46 mouse cellular contexts compared by ENCODE assay signal in genomic region chr14:51259741-51260140, GRCm38 (mm10). TPM values are rescaled to one million over a fixed set of nuclear protein-coding genes. Genes with fewer than 3 reads are reported as not detected.
"Had no signal": no experiment of that assay in that cellular context is flagged by ENCODE, and none has a peak within 500 bp of the region (broad histone marks: within the 10 kb centered on the region; RNA-seq: fewer than 3 reads in every experiment).

No protein-coding gene starts in this region.

- H3K9ac ChIP-seq: limb, embryonic 12.5 days; limb, embryonic 13.5 days; limb, embryonic 15.5 days; liver, embryonic 12.5 days; liver, embryonic 13.5 days; liver, embryonic 14.5 days; liver, embryonic 15.5 days; liver, postnatal 0 days; lung, embryonic 14.5 days; lung, embryonic 15.5 days; midbrain, embryonic 12.5 days; midbrain, embryonic 13.5 days; neural tube, embryonic 12.5 days had no signal

- H3K27ac ChIP-seq: limb, embryonic 10.5 days; limb, embryonic 12.5 days; limb, embryonic 13.5 days; limb, embryonic 15.5 days; liver, embryonic 12.5 days; liver, embryonic 13.5 days; liver, embryonic 14.5 days; liver, embryonic 15.5 days; lung, embryonic 15.5 days; macrophage; midbrain, embryonic 10.5 days; midbrain, embryonic 12.5 days; midbrain, embryonic 13.5 days; neural tube, embryonic 12.5 days had no signal

- DNase-seq: left cerebral cortex, postnatal 4 days; liver; liver, embryonic 13.5 days; liver, postnatal 0 days; lung, adult 18-20 months; lung, adult 2 months; lung, embryonic 14.5 days; lung, postnatal 10 days; lung, postnatal 14 days; lung, postnatal 36 days; lung, postnatal 4 days; midbrain, embryonic 14.5 days had no signal

- H3K4me3 ChIP-seq: limb, embryonic 10.5 days; limb, embryonic 12.5 days; limb, embryonic 13.5 days; limb, embryonic 15.5 days; liver, embryonic 12.5 days; liver, embryonic 13.5 days; liver, embryonic 15.5 days; lung, embryonic 15.5 days; megakaryocyte, embryonic 14.5 days; midbrain, embryonic 10.5 days; midbrain, embryonic 12.5 days; midbrain, embryonic 13.5 days; myocyte; neural tube, embryonic 12.5 days had no signal

- ATAC-seq: liver, embryonic 12.5 days; liver, postnatal 0 days; lung, postnatal 0 days; midbrain, embryonic 13.5 days; midbrain, embryonic 16.5 days had no signal

- H3K4me2 ChIP-seq: limb, embryonic 12.5 days; limb, embryonic 13.5 days; limb, embryonic 15.5 days; liver, embryonic 11.5 days; liver, embryonic 12.5 days; liver, embryonic 13.5 days; liver, embryonic 15.5 days; lung, embryonic 14.5 days; lung, embryonic 15.5 days; midbrain, embryonic 11.5 days; midbrain, embryonic 12.5 days; midbrain, embryonic 13.5 days; neural tube, embryonic 12.5 days had no signal

- H3K36me3 ChIP-seq: limb, embryonic 10.5 days; limb, embryonic 12.5 days; limb, embryonic 13.5 days; limb, embryonic 15.5 days; liver, embryonic 12.5 days; liver, embryonic 13.5 days; liver, embryonic 15.5 days; lung, embryonic 15.5 days; midbrain, embryonic 10.5 days; midbrain, embryonic 12.5 days; midbrain, embryonic 13.5 days; neural tube, embryonic 12.5 days had no signal

- H3K27me3 ChIP-seq: limb, embryonic 12.5 days; limb, embryonic 13.5 days; limb, embryonic 15.5 days; liver, embryonic 12.5 days; liver, embryonic 13.5 days; liver, embryonic 15.5 days; lung, embryonic 15.5 days; megakaryocyte, embryonic 14.5 days; midbrain, embryonic 12.5 days; midbrain, embryonic 13.5 days; neural tube, embryonic 12.5 days had no signal

- H3K4me1 ChIP-seq: limb, embryonic 10.5 days; limb, embryonic 12.5 days; limb, embryonic 13.5 days; limb, embryonic 15.5 days; liver, embryonic 12.5 days; liver, embryonic 13.5 days; liver, embryonic 15.5 days; lung, embryonic 15.5 days; megakaryocyte, embryonic 14.5 days; midbrain, embryonic 10.5 days; midbrain, embryonic 12.5 days; midbrain, embryonic 13.5 days; neural tube, embryonic 12.5 days had no signal

- H3K9me3 ChIP-seq: limb, embryonic 10.5 days; limb, embryonic 12.5 days; limb, embryonic 13.5 days; limb, embryonic 15.5 days; liver, embryonic 12.5 days; liver, embryonic 13.5 days; liver, embryonic 15.5 days; lung, embryonic 15.5 days; megakaryocyte, embryonic 14.5 days; midbrain, embryonic 10.5 days; midbrain, embryonic 12.5 days; midbrain, embryonic 13.5 days; neural tube, embryonic 12.5 days had no signal

RNA-seq across cellular contexts. Expression of gene Rnase2a, which starts 3.8 kb away (rescaled TPM):
- total RNA-seq: left cerebral cortex, postnatal 10 days; left cerebral cortex, postnatal 14 days; left cerebral cortex, postnatal 25 days; left cerebral cortex, postnatal 36 days; left cerebral cortex, postnatal 4 days; liver, adult 2 months; megakaryocyte progenitor cell, adult 5-6 weeks; megakaryocyte-erythroid progenitor cell, adult 5-6 weeks; midbrain, postnatal 0 days; monocyte, adult 5-6 weeks had no signal
- polyA plus RNA-seq: limb, embryonic 10.5 days; limb, embryonic 11.5 days; limb, embryonic 12.5 days; limb, embryonic 13.5 days; limb, embryonic 14.5 days; limb, embryonic 15.5 days; liver, adult 2 months; liver, embryonic 11.5 days; liver, embryonic 12.5 days; liver, embryonic 13.5 days; liver, embryonic 14.5 days; liver, embryonic 15.5 days; liver, embryonic 16.5 days; liver, postnatal 0 days; lung, adult 2 months; lung, embryonic 14.5 days; lung, embryonic 15.5 days; lung, embryonic 16.5 days; lung, postnatal 0 days; macrophage; midbrain, embryonic 10.5 days; midbrain, embryonic 11.5 days; midbrain, embryonic 12.5 days; midbrain, embryonic 13.5 days; midbrain, embryonic 14.5 days; midbrain, embryonic 16.5 days; midbrain, postnatal 0 days; neural tube, embryonic 11.5 days; neural tube, embryonic 12.5 days had no signal

RNA-seq across cellular contexts. Expression of gene Ear14, which starts 56.5 kb away (rescaled TPM):
- total RNA-seq: left cerebral cortex, postnatal 10 days; left cerebral cortex, postnatal 14 days; left cerebral cortex, postnatal 25 days; left cerebral cortex, postnatal 36 days; left cerebral cortex, postnatal 4 days; liver, adult 2 months; megakaryocyte progenitor cell, adult 5-6 weeks; megakaryocyte, adult 5-6 weeks; megakaryocyte-erythroid progenitor cell, adult 5-6 weeks; midbrain, postnatal 0 days; monocyte, adult 5-6 weeks had no signal
- polyA plus RNA-seq: limb, embryonic 10.5 days; limb, embryonic 11.5 days; limb, embryonic 12.5 days; limb, embryonic 13.5 days; limb, embryonic 14.5 days; limb, embryonic 15.5 days; liver, adult 2 months; liver, embryonic 11.5 days; liver, embryonic 12.5 days; liver, embryonic 13.5 days; liver, embryonic 14.5 days; liver, embryonic 15.5 days; liver, embryonic 16.5 days; liver, postnatal 0 days; lung, adult 2 months; lung, embryonic 14.5 days; lung, embryonic 15.5 days; lung, embryonic 16.5 days; lung, postnatal 0 days; macrophage; midbrain, embryonic 10.5 days; midbrain, embryonic 11.5 days; midbrain, embryonic 12.5 days; midbrain, embryonic 13.5 days; midbrain, embryonic 14.5 days; midbrain, embryonic 16.5 days; midbrain, postnatal 0 days; myocyte; neural tube, embryonic 11.5 days; neural tube, embryonic 12.5 days had no signal
